Mouse (Mus musculus): ENCODE data around the gene Car11.

The Car11 gene

GRCm38 (mm10) chr7:45725151-45725550 is 25.5 kb downstream of the Car11 start:
- DNase-seq = no peak

GRCm38 (mm10) chr7:45725713-45726112 is 26.1 kb downstream of the Car11 start, which contains the start of gene Spaca4:
TSS of gene Spaca4 (minus strand) at chr7:45725813.
- peak in 1 of 2 experiments; percentile 29 for DNase-seq

- no peak for DNase-seq
These were observed 26.8 kb downstream of the Car11 start for GRCm38 (mm10) chr7:45726419-45726818.

GRCm38 (mm10) chr7:45727625-45728024 is 28.0 kb downstream of the Car11 start:
- no peak for DNase-seq

GRCm38 (mm10) chr7:45730727-45731431 is 31.2 kb downstream of the Car11 start:
- peak; percentile 47 to 69 for DNase-seq

- no peak for DNase-seq
These were observed 33.8 kb downstream of the Car11 start for GRCm38 (mm10) chr7:45733477-45733876.

GRCm38 (mm10) chr7:45739162-45739763 is 39.6 kb downstream of the Car11 start:
- DNase-seq = peak; percentile 92 to 94

GRCm38 (mm10) chr7:45739820-45740219 is 40.2 kb downstream of the Car11 start:
- no peak for DNase-seq

GRCm38 (mm10) chr7:45741308-45741707 is 41.7 kb downstream of the Car11 start:
- no peak for DNase-seq

GRCm38 (mm10) chr7:45741777-45742176 is 42.1 kb downstream of the Car11 start:
- no peak for DNase-seq

GRCm38 (mm10) chr7:45742338-45742737 is 42.7 kb downstream of the Car11 start:
- DNase-seq = peak; percentile 53 to 80

GRCm38 (mm10) chr7:45744387-45744786 is 44.7 kb downstream of the Car11 start:
- peak; percentile 85 to 97 for DNase-seq

- DNase-seq = no peak
These were observed 46.9 kb downstream of the Car11 start for GRCm38 (mm10) chr7:45746518-45746917.

- DNase-seq = no peak
These were observed 47.8 kb downstream of the Car11 start for GRCm38 (mm10) chr7:45747450-45747849.

GRCm38 (mm10) chr7:45748110-45748509 is 48.5 kb downstream of the Car11 start:
- DNase-seq = no peak

GRCm38 (mm10) chr7:45749401-45749800 is 49.8 kb downstream of the Car11 start:
- DNase-seq = no peak

- DNase-seq = no peak
These were observed 50.5 kb downstream of the Car11 start for GRCm38 (mm10) chr7:45750162-45750561.
